Mouse (Mus musculus): ENCODE data around the gene Slc25a26.

GRCm38 (mm10) chr6:94634710-94635109, 134.6 kb downstream of the Slc25a26 start:
- TF ChIP-seq CTCF (IDR thresholded peaks at IDR 0.05; ENCODE audit: low read depth, low read length) (no peak), POLR2A (IDR thresholded peaks at IDR 0.05; ENCODE audit: borderline replicate concordance, low read depth, low read length) (no peak)
